Mouse (Mus musculus) limb, embryonic 14.5 days (tissue): ENCODE data around the gene Ddx39. TPM values are rescaled to one million over a fixed set of nuclear protein-coding genes. Genes with fewer than 3 reads are reported as not detected.

ENCODE experiments used
- ATAC-seq: fragments of 200-750 bp; cut with Nextera tagmentation; 2 replicates; pipeline ENCODE4 v1.8.0; 2017; ENCODE audit warnings: low read depth, moderate number of reproducible peaks, moderate TSS enrichment; ENCODE audit not compliant: low FRiP score
- DNase-seq: peaks from one replicate; pipeline ENCODE4 v3.0.0-alpha.2; 2015; ENCODE audit warnings: low spot score
- H3K27ac ChIP-seq: fragments of 300-500 bp; sonication (generic); replicated peaks from 2 replicates; pipeline ENCODE4 v1.5.1; 2014; ENCODE audit warnings: low read depth, mild to moderate bottlenecking, low read length, moderate library complexity, mixed read lengths
- H3K27me3 ChIP-seq: fragments of 300-500 bp; sonication (generic); 2 replicates; pipeline ENCODE4 v1.6.1; 2014; ENCODE audit warnings: low read length, mixed read lengths; ENCODE audit not compliant: control insufficient read depth, insufficient read depth
- H3K36me3 ChIP-seq: fragments of 300-500 bp; sonication (generic); 2 replicates; pipeline ENCODE4 v1.6.1; 2014; ENCODE audit warnings: mild to moderate bottlenecking, low read length, moderate library complexity, mixed read lengths; ENCODE audit not compliant: control insufficient read depth, insufficient read depth
- H3K4me1 ChIP-seq: fragments of 300-500 bp; sonication (generic); 2 replicates; pipeline ENCODE4 v1.6.1; 2014; ENCODE audit warnings: antibody characterized with exemption, low read length, mixed read lengths; ENCODE audit not compliant: control insufficient read depth, insufficient read depth
- H3K4me2 ChIP-seq: fragments of 300-500 bp; sonication (generic); replicated peaks from 2 replicates; pipeline ENCODE4 v1.6.1; 2014; ENCODE audit warnings: low read depth, mild to moderate bottlenecking, low read length, moderate library complexity; ENCODE audit not compliant: severe bottlenecking
- H3K4me3 ChIP-seq: fragments of 300-500 bp; sonication (generic); replicated peaks from 2 replicates; pipeline ENCODE4 v1.5.1; 2014; ENCODE audit warnings: low read length
- H3K9ac ChIP-seq: fragments of 300-500 bp; sonication (generic); 2 replicates; pipeline ENCODE4 v1.6.1; 2014; ENCODE audit warnings: mild to moderate bottlenecking, low read depth, low read length, moderate library complexity; ENCODE audit not compliant: severe bottlenecking
- H3K9me3 ChIP-seq: fragments of 300-500 bp; sonication (generic); 2 replicates; pipeline ENCODE4 v1.6.1; 2016; ENCODE audit warnings: low read length; ENCODE audit not compliant: control insufficient read depth
- POLR2A ChIP-seq: fragments of 200-500 bp; IDR thresholded peaks from 2 replicates; pipeline ENCODE4 v1.8.0; 2012; ENCODE audit warnings: inconsistent platforms, mild to moderate bottlenecking, moderate library complexity, borderline replicate concordance; ENCODE audit not compliant: insufficient read depth, insufficient read length; ENCODE audit errors: extremely low read depth
- WGBS: fragments of 180-500 bp; shearing (Covaris S2); extraction: QIAGEN DNeasy Blood & Tissue Kit; methylation state at CpG from one replicate; pipeline ENCODE4 v1.1.7; 2014; 5-methylcytosine and 5-hydroxymethylcytosine counted together
- polyA plus RNA-seq, 2 experiments: library from polyadenylated mRNA; depleted of rRNA in 1 of 2; stranded (reverse) in 1 of 2; unstranded in 1 of 2; fragments of >200 nt; fragmentation: Nextera tagmentation in 1 of 2; extraction: Ambion mirVana in 1 of 2; gene quantifications; 2 replicates each; pipeline versions ENCODE4 v1.2.1 to v1.2.3; 2012 to 2014

Gene Ddx39
- polyA plus RNA-seq, 2 experiments, result 81.1 to 111 TPM

- TF ChIP-seq POLR2A, result no peak
- Histone ChIP-seq H3K9me3 (no peaks in the 10 kb centered on the region), H3K36me3 (no peaks in the 10 kb centered on the region), H3K27ac (no peak overlapping the region), H3K9ac (no peak overlapping the region), H3K4me3 (no peak overlapping the region), H3K4me2 (no peak overlapping the region), H3K27me3 (no peaks in the 10 kb centered on the region), H3K4me1 (peaks cover under 1% of the 10 kb centered on the region; the same call in 1 of the 2 replicates)
- no peak for DNase-seq
- 89% methylated on average over 4 of the region's 4 CpGs for WGBS
- ATAC-seq, result no peak
Measured at GRCm38 (mm10) chr8:83767442-83767841, 52.5 kb downstream of the Ddx39 start.

GRCm38 (mm10) chr8:83768526-83768925 lies 53.5 kb downstream of the Ddx39 start:
- no peaks in the 10 kb centered on the region for H3K27me3 ChIP-seq
- no peaks in the 10 kb centered on the region for H3K9me3 ChIP-seq
- no peak overlapping the region for H3K4me2 ChIP-seq
- no peak overlapping the region for H3K4me3 ChIP-seq
- ATAC-seq (no peak), DNase-seq (no peak)
- TF ChIP-seq POLR2A, result no peak
- H3K36me3 ChIP-seq, result no peaks in the 10 kb centered on the region
- peaks cover 4% of the 10 kb centered on the region; the same call in 1 of the 2 replicates for H3K4me1 ChIP-seq
- no peak overlapping the region for H3K27ac ChIP-seq
- no peak overlapping the region for H3K9ac ChIP-seq
- 55% methylated on average over 5 of the region's 5 CpGs for whole genome bisulfite sequencing

- WGBS, result 78% methylated on average over 7 of the region's 7 CpGs
- H3K27ac ChIP-seq, result no peak overlapping the region
- H3K9me3 ChIP-seq, result no peaks in the 10 kb centered on the region
- H3K36me3 ChIP-seq, result no peaks in the 10 kb centered on the region
- H3K27me3 ChIP-seq, result no peaks in the 10 kb centered on the region
- no peak overlapping the region for H3K9ac ChIP-seq
- TF ChIP-seq POLR2A, result no peak
- no peak for ATAC-seq
- peaks cover 4% of the 10 kb centered on the region; the same call in 1 of the 2 replicates for H3K4me1 ChIP-seq
- DNase-seq, result no peak
- no peak overlapping the region for H3K4me3 ChIP-seq
- no peak overlapping the region for H3K4me2 ChIP-seq
Measured at GRCm38 (mm10) chr8:83769720-83770119, 54.7 kb downstream of the Ddx39 start.

- Histone ChIP-seq H3K4me1 (peaks cover 4% of the 10 kb centered on the region; the same call in 1 of the 2 replicates), H3K27ac (no peak overlapping the region), H3K9me3 (no peaks in the 10 kb centered on the region), H3K4me2 (no peak overlapping the region), H3K9ac (no peak overlapping the region), H3K36me3 (no peaks in the 10 kb centered on the region), H3K27me3 (no peaks in the 10 kb centered on the region), H3K4me3 (no peak overlapping the region)
- 75% methylated on average over 2 of the region's 2 CpGs for WGBS
- no peak for TF ChIP-seq POLR2A
- no peak for ATAC-seq
- DNase-seq, result no peak
Measured at GRCm38 (mm10) chr8:83770669-83771068, 55.7 kb downstream of the Ddx39 start.

- TF ChIP-seq POLR2A, result no peak
- no peaks in the 10 kb centered on the region for H3K36me3 ChIP-seq
- no peaks in the 10 kb centered on the region for H3K9me3 ChIP-seq
- DNase-seq (no peak), ATAC-seq (no peak)
- no peak overlapping the region for H3K9ac ChIP-seq
- H3K4me2 ChIP-seq, result no peak overlapping the region
- WGBS, result 36% methylated on average over 4 of the region's 4 CpGs
- no peak overlapping the region for H3K27ac ChIP-seq
- H3K27me3 ChIP-seq, result no peaks in the 10 kb centered on the region
- H3K4me3 ChIP-seq, result no peak overlapping the region
- peaks cover 4% of the 10 kb centered on the region; the same call in 1 of the 2 replicates for H3K4me1 ChIP-seq
Measured at GRCm38 (mm10) chr8:83771791-83772190, 56.8 kb downstream of the Ddx39 start.
